In genomic region chr9:121071050-121071449, GRCm38 (mm10) we compare ENCODE assay signal across 15 mouse cellular contexts.
DNase-seq lines count a peak whose midpoint lies in the region; ATAC-seq and TF ChIP-seq lines count a peak whose summit lies in the region.
"Had no signal": no experiment of that assay in that cellular context is flagged by ENCODE, and none has a peak within 500 bp of the region (broad histone marks: within the 10 kb centered on the region; RNA-seq: fewer than 3 reads in every experiment).

No protein-coding gene starts in this region.

- H3K4me3 ChIP-seq in forebrain, embryonic 14.5 days (ENCODE audit: low read depth, low read length), result no peak overlapping the region
- no peak overlapping the region for H3K4me3 ChIP-seq in forebrain, embryonic 11.5 days (ENCODE audit: low read depth, low read length)
- H3K4me3 ChIP-seq in lung, embryonic 14.5 days (ENCODE audit: low read depth, low read length), result no peak overlapping the region
- H3K4me3 ChIP-seq: forebrain, embryonic 10.5 days; hindbrain, embryonic 10.5 days had no signal

- no peak overlapping the region for H3K9ac ChIP-seq in forebrain, embryonic 14.5 days (ENCODE audit: low read length)
- no peak overlapping the region for H3K9ac ChIP-seq in forebrain, embryonic 11.5 days (ENCODE audit: low read length)
- no peak overlapping the region for H3K9ac ChIP-seq in lung, embryonic 14.5 days
- H3K9ac ChIP-seq: liver, postnatal 0 days had no signal

- no peak for ATAC-seq in forebrain, embryonic 14.5 days
- ATAC-seq in forebrain, embryonic 11.5 days (replicated peaks; ENCODE audit: low FRiP score), result no peak
- peak; percentile 85 for ATAC-seq in lung, embryonic 14.5 days (ENCODE audit: insufficient read depth)
- ATAC-seq: liver, postnatal 0 days had no signal

- H3K27me3 ChIP-seq in forebrain, embryonic 14.5 days (replicated peaks; ENCODE audit: control insufficient read depth, insufficient read depth, low read length), result no peaks in the 10 kb centered on the region
- H3K27me3 ChIP-seq in forebrain, embryonic 11.5 days (ENCODE audit: control insufficient read depth, insufficient read depth, low read length), result no peaks in the 10 kb centered on the region
- no peaks in the 10 kb centered on the region for H3K27me3 ChIP-seq in lung, embryonic 14.5 days (ENCODE audit: insufficient read depth, low read length)

- no peak overlapping the region for H3K4me2 ChIP-seq in forebrain, embryonic 14.5 days (ENCODE audit: low read length)
- no peak overlapping the region for H3K4me2 ChIP-seq in forebrain, embryonic 11.5 days (ENCODE audit: low read depth, low read length, severe bottlenecking)
- H3K4me2 ChIP-seq in lung, embryonic 14.5 days, result no peak overlapping the region

- H3K36me3 ChIP-seq in forebrain, embryonic 14.5 days (ENCODE audit: control insufficient read depth, insufficient read depth, low read length), result no peaks in the 10 kb centered on the region
- H3K36me3 ChIP-seq in forebrain, embryonic 11.5 days (ENCODE audit: control insufficient read depth, insufficient read depth, low read length), result no peaks in the 10 kb centered on the region
- H3K36me3 ChIP-seq in lung, embryonic 14.5 days (ENCODE audit: insufficient read depth), result no peaks in the 10 kb centered on the region
- H3K36me3 ChIP-seq: forebrain, embryonic 10.5 days; G1E; hindbrain, embryonic 10.5 days had no signal

- H3K4me1 ChIP-seq in forebrain, embryonic 14.5 days (ENCODE audit: control insufficient read depth, insufficient read depth, low read length), result no peaks in the 10 kb centered on the region; the same call in none of the 2 replicates
- peaks cover 5% of the 10 kb centered on the region; the same call in 1 of the 2 replicates for H3K4me1 ChIP-seq in forebrain, embryonic 11.5 days (replicated peaks; ENCODE audit: control insufficient read depth, insufficient read depth, low read length)
- no peaks in the 10 kb centered on the region for H3K4me1 ChIP-seq in lung, embryonic 14.5 days (ENCODE audit: insufficient read depth)

- peak; percentile 59 for DNase-seq in forebrain, embryonic 14.5 days (ENCODE audit: low spot score)
- no peak for DNase-seq in forebrain, embryonic 11.5 days (ENCODE audit: low spot score)
- peak; percentile 94 for DNase-seq in lung, embryonic 14.5 days
- DNase-seq in lung, adult 18-20 months, result no peak
- DNase-seq in adrenal gland, adult 18-20 months (ENCODE audit: low spot score in 2 of 2), result peak; percentile 35 to 57
- peak; percentile 41 to 68 for DNase-seq in heart, postnatal 14 days
- DNase-seq in right cerebral cortex, postnatal 36 days (ENCODE audit: low spot score in 2 of 2), result no peak
- no peak for DNase-seq in left cerebral cortex, postnatal 36 days (ENCODE audit: low spot score in 2 of 2)
- DNase-seq: cerebellum, adult 11 months; kidney, adult 8-10 months; liver, postnatal 0 days; right cerebral cortex, postnatal 4 days had no signal

- TF ChIP-seq CTCF in lung, embryonic 14.5 days (IDR thresholded peaks at IDR 0.05; ENCODE audit: low read depth), result no peak

- no peaks in the 10 kb centered on the region for H3K9me3 ChIP-seq in forebrain, embryonic 14.5 days (replicated peaks; ENCODE audit: control insufficient read depth, low read length)
- H3K9me3 ChIP-seq in forebrain, embryonic 11.5 days (ENCODE audit: control insufficient read depth, low read length), result no peaks in the 10 kb centered on the region
- no peaks in the 10 kb centered on the region for H3K9me3 ChIP-seq in lung, embryonic 14.5 days (ENCODE audit: low read depth, low read length)
- H3K9me3 ChIP-seq: forebrain, embryonic 10.5 days; G1E; hindbrain, embryonic 10.5 days had no signal

- WGBS in forebrain, embryonic 14.5 days, result 70% methylated on average over 11 of the region's 11 CpGs
- whole genome bisulfite sequencing in forebrain, embryonic 11.5 days, result 91% methylated on average over 11 of the region's 11 CpGs
- WGBS in lung, embryonic 14.5 days, result 59% methylated on average over 11 of the region's 11 CpGs

- no peak overlapping the region for H3K27ac ChIP-seq in forebrain, embryonic 14.5 days (ENCODE audit: low read depth, low read length)
- no peak overlapping the region for H3K27ac ChIP-seq in forebrain, embryonic 11.5 days (ENCODE audit: low read depth, low read length)
- no peak overlapping the region for H3K27ac ChIP-seq in lung, embryonic 14.5 days (ENCODE audit: low read depth)

- intact Hi-C loops in heart, postnatal 14 days (cut with DNase I), result no loop called here
- intact Hi-C loops in left cerebral cortex, postnatal 36 days (cut with DNase I), result no loop called here

Comparison
In these comparisons a context has a peak if more than half of its experiments do, and no peak if none do; other contexts are left out.
1. DNase-seq: peak in forebrain, embryonic 14.5 days (single experiment), lung, embryonic 14.5 days (single experiment), adrenal gland, adult 18-20 months (2 of 2) and heart, postnatal 14 days (2 of 2); none in forebrain, embryonic 11.5 days (single experiment), lung, adult 18-20 months (0 of 2), right cerebral cortex, postnatal 36 days (0 of 2) and left cerebral cortex, postnatal 36 days (0 of 2).